Mouse (Mus musculus): Measurements from ENCODE around the gene Abhd12b. TPM values are rescaled to one million over a fixed set of nuclear protein-coding genes. Genes with fewer than 3 reads are reported as not detected.
A peak's percentile ranks its signal among the peaks of the same experiment; 100 is the strongest.
"Not testable (repeated sequence)": the region's sequence is repeated elsewhere in the genome, so short reads cannot be mapped to it uniquely, and the experiment has no call there.

The Abhd12b gene
- total RNA-seq, 2 experiments from 2014 or later: not detected

DNA sequence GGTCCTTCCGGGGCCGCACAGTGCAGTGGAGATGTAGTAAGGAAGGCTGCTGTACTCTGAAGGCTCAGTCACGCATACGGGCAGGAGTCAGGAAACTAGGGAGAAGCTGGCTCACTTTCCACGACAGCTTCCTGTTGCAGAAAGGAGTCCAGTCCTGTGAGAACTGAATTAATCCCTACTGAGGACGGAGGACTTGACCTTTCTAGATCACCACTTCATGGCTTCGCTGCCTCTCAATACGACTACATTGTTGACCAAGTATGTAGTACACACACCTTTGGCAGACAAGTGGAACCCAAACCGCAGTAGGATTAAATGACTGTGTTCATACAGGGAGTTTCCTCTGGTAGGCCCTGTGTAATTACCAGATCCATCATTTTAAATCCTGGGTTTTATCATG lies 16.3 kb upstream of the Abhd12b start:
- no peak for DNase-seq (ENCODE audit: low spot score in 2 of 2)

DNA sequence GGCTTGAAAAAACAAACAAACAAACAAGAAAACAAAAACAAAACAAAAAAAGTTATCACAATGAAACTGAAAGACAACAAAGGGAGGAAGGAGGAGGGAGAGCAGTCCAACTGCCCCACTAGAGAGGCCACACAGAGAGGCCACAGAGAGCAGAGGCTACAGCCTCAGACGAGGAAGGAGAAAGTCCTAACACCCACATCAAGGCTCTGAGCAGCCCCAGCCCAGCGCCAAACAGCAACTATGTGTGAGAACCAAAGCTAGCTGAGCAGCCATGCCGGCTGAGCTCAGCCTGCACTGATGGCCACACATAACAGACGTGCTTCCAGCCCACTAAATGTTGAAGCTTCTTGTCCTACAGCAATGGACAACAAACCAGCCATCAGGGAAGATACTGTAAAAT lies 14.1 kb upstream of the Abhd12b start:
- no peak for DNase-seq (ENCODE audit: low spot score in 2 of 2)

- no peak for DNase-seq (ENCODE audit: low spot score in 2 of 2)
Measured at GRCm38 (mm10) chr12:70140542-70140941, 13.4 kb upstream of the Abhd12b start.

GRCm38 (mm10) chr12:70140993-70141576 lies 12.9 kb upstream of the Abhd12b start:
- no peak for DNase-seq (ENCODE audit: low spot score in 2 of 2)

- not testable (repeated sequence) for DNase-seq (ENCODE audit: low spot score in 2 of 2)
Measured at GRCm38 (mm10) chr12:70144106-70144587, 9.8 kb upstream of the Abhd12b start.

GRCm38 (mm10) chr12:70144637-70145448 lies 9.1 kb upstream of the Abhd12b start:
- DNase-seq (ENCODE audit: low spot score in 2 of 2): peak; percentile 42 to 49

GRCm38 (mm10) chr12:70145586-70145985 lies 8.4 kb upstream of the Abhd12b start:
- DNase-seq (ENCODE audit: low spot score in 2 of 2): no peak

DNA sequence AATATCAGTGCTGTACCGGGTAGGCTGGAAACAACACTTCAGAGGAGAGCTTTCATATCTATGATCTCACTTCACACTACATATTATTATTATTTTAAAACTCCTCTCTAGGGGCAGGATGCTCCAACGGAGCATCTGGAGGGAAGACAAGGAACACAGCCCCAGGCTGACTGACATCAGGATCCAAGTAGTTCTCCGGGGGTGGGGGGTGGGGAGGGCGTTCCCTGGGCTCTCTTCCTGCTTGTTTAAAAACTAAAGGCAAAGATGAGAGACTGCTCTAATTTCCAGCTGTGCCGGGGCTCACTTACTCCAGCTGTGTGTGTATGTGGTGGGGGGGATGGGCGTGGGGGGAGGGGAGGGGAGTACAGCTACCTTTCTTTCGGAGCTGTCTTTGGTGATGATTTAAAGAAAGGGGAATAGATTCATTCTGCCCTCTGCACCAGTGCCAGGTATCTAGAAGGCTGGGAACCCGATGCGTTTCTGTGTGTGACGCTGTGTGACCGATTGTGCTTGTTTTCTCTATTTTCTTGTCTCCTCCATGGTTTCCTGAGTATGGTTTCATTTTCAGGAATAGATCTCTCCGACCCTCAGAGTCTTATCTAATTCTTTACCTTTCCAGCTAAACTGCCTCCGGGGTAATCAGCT lies 5.8 kb upstream of the Abhd12b start:
- DNase-seq (ENCODE audit: low spot score in 2 of 2): no peak

DNA sequence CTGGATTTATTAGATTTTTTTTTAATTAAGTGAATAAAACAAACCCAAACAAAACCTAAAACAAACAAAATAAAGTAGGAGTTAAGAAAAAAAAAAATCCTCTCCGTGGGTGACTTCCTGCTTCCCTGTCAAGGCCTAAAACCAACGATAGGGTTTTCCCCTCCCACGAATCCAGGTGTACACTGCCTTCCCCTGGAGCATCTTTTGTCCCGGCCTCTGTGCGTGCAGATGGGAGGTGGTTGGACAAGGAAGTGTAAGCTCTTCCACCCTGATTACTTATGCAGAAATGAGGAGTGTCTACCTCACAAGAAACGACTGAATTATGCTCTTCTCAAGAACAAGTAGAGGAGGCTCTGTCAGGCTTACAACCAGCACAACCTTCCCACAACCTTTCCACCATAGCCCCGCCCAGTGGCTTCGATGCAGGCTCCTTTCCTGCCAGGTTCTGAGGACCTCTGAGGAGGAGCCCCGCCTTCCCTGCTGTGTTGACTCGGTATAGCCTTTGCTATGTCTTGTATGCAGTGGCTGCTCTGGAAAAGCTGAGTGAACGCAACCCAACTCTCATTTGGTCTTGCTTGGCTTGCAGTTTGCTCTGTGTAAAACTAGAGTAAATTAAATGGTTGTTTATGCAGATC lies 5.2 kb upstream of the Abhd12b start:
- DNase-seq (ENCODE audit: low spot score in 2 of 2): no peak

- no peak for DNase-seq (ENCODE audit: low spot score in 2 of 2)
Measured at GRCm38 (mm10) chr12:70156222-70156621, 2.3 kb downstream of the Abhd12b start.

DNA sequence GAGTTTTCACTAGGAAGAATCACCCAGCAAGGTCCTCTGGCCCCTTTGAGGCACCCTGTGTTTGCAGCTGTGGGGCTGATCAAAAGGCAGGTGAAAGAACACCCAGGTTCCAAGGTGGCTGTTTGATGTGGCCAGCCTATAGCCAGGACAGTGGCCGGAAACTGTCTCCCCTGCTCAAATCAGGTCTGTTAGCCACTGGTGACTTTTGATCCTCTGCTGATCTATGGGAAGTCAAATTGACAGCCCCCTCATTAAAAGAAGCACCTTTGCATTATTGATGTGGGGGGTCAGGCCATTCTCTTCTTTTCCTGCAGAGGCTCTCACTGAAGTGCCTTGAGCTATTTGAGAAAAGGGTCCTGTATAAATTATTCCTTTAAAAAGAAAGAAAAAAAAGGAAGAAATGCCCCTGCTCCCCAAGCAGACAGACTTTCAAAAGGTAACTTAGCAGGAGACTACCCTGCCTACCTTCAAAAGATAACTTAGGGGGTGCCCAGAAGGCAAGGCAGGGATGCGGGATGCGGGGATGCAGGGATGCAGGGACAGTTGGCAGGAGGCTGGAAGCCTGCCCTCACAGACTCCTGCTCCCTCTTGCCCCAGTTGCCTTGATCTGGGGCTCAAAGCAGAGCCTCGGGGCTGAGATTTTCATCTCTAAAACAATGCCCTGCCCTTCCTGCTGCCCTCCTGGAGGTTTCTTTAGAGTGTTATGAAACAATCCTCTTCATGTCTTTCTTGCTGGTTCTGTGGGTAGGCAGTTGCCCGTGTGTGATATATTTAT lies 3.5 kb downstream of the Abhd12b start:
- DNase-seq (ENCODE audit: low spot score in 2 of 2): no peak

- DNase-seq (ENCODE audit: low spot score in 2 of 2): no peak
Measured at GRCm38 (mm10) chr12:70161057-70161456, 7.1 kb downstream of the Abhd12b start.

GRCm38 (mm10) chr12:70164741-70165140 lies 10.8 kb downstream of the Abhd12b start:
- DNase-seq (ENCODE audit: low spot score in 2 of 2): no peak

- no peak for DNase-seq (ENCODE audit: low spot score in 2 of 2)
Measured at GRCm38 (mm10) chr12:70167950-70168349, 14.0 kb downstream of the Abhd12b start.

GRCm38 (mm10) chr12:70169969-70170368 lies 16.0 kb downstream of the Abhd12b start:
- no peak for DNase-seq (ENCODE audit: low spot score in 2 of 2)

DNA sequence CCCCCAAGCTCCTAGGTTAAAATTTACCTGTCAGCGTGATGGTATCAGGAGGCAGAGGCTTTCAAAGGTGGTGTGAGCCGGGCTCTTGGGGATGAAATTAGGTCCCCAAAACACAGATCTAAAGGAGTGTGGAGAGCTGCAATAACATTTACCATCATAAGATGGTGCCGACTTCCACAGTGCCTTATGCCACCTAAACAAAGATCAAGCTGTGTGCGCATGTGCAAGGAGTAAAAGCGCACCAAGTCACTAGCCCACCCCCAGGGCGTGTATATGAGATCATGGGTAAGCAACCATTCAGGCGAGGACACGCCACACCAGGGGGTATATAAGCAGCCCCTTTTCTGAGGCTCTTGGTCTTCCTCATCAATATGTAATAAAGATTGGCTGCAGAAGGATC lies 29.6 kb downstream of the Abhd12b start:
- not testable (repeated sequence) for DNase-seq (ENCODE audit: low spot score in 2 of 2)

DNA sequence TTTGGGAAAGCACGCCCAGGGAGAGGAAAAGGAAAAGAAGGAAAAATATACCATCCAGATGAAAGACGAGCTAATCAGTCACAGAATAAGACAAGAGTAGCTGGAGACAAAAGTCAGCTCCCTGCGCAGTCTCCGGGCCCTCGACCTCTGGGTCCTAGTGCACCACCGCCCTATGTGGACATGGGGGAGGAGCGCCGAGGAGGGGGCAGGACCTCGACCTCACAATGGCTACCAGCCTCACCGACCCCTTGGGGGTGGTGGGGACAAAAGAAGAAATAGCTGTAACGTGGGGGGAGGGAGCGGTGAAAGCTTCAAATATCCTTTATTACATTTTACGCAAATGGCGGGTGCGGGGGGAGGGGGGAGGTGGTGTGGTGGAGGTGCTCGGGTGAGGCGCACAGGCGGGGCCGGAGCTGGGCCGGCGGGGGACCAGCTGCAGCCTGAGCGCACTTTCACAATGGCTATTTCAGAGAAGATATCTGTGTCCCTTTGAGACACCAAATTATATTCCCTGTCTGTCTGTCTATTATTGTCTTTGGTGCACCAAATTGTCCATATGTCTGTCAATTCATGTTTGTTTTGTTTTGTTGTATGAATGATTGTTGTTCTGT lies 30.3 kb downstream of the Abhd12b start:
- DNase-seq (ENCODE audit: low spot score in 2 of 2): no peak

DNA sequence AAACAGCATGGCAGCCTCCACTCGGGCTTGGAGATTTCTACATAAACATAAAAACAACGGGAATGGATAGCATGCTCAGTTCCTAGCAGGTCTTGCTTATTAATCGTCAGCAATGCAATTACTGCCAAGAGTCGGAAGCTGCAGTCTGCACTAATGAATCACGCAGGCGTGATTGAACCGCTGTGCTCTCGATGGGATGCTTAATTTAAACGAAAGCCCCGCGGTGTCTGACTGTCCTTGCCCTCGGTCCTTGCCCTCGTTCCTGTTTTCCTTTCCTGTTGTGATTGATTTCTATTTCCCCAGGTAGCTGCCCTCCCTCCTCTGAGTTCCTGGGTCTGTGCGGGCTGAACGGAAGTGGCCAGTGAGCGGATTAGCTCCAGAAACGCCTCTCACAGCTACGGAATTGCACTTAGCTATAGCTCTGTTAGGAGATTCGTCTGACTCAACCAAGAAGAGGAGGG lies 38.4 kb downstream of the Abhd12b start:
- no peak for DNase-seq (ENCODE audit: low spot score in 2 of 2)

GRCm38 (mm10) chr12:70195426-70195825 lies 41.5 kb downstream of the Abhd12b start:
- no peak for DNase-seq (ENCODE audit: low spot score in 2 of 2)

GRCm38 (mm10) chr12:70196341-70196740 lies 42.4 kb downstream of the Abhd12b start:
- no peak for DNase-seq (ENCODE audit: low spot score in 2 of 2)

Data from adrenal gland, adult 18-20 months (tissue).